Mouse (Mus musculus): Measurements from ENCODE around the gene Hnrnpul2.
"Not testable (repeated sequence)": the region's sequence is repeated elsewhere in the genome, so short reads cannot be mapped to it uniquely, and the experiment has no call there.

Hnrnpul2 gene

DNA sequence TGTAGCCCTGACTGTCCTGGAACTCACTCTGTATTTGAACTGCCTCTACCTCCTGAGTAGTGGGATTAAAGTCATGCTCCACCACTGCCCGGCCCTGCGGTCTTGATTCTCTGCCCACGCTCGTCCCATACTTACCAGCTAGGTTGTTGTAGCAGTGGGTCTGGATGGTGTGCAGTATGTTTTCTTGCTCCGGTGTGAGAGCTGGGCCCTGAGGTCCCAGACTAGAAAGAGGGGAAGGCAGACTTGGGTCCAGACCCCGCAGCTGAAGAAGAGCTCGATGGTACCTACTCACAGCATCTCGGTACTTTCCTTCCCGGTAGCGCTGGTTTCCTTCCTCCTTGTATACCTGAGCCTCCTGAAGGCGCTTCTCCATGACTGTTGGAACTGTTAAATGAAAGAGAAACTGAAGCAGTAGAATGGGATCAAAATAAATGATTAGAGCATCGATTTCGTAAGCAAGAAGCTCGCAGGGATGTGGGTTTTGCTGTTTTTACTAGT, 1.5 kb upstream of the Hnrnpul2 start:
- DNase-seq (ENCODE audit: extremely low read depth, low read depth), result no peak

DNA sequence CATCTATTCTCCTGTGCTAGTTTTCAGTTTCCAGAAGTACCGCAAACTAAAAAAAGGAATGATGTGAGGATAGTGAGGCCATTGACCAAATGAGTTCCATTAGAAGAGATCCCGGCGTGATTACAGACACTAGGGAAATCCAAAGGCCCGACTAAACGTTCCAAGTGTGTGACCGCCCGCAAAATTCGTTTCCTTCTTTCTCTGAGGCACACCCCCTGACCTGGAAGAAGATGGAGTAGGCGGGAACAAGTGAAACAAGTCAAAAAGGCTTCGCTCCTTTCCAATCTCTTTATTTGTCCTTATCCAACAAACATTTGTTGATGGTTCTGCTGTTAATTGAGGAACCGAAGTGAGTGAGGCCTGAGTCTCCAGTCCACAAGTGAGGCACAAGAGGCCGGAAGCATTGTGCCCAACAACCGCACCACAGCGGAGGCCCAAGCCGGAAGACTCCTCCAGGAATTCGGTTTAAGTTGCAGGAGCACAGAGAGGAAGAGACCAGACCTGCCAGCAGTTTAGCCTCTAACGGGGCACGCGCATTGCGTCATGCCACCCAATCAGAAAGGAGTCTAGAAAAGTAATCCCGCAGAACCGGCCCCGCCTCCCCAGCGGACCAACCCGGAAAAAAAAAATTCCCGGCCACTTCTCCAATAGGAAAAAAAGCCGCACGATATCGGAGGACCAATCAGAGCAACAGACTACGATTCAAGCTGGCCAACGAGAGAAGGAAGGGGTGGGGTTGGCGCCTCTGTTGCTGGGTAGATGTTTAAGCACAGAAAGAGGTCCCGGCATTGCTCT, 812 bp upstream of the Hnrnpul2 start, which contains the start of gene Ttc9c:
Ttc9c (minus strand) TSS at position 533 of the 795 bp plus-strand sequence.
- DNase-seq (ENCODE audit: extremely low read depth, low read depth), result peak; percentile 98

DNA sequence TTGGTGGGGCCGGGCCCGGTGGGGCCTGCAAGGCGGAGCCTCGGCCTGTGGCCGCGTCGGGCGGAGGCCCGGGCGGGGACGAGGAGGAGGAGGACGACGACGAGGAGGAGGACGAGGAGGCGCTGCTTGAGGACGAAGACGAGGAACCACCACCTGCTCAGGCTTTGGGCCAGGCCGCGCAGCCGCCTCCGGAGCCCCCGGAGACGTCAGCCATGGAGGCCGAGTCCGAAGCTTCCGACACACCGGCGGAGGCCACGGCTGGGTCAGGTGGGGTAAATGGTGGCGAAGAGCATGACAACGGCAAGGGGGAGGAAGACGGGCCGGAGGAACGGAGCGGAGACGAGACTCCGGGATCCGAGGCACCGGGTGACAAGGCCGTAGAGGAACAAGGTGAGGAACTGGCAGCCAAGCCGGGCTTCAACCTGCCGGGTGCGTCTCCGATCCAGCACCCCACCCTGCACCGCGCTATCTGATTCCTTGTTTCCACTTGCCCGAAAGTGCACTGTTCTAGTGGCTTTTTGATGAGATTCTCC, 680 bp downstream of the Hnrnpul2 start:
- no peak for DNase-seq (ENCODE audit: extremely low read depth, low read depth)

- DNase-seq (ENCODE audit: extremely low read depth, low read depth), result no peak
Observed at GRCm38 (mm10) chr19:8821146-8821545, 1.3 kb downstream of the Hnrnpul2 start.

DNA sequence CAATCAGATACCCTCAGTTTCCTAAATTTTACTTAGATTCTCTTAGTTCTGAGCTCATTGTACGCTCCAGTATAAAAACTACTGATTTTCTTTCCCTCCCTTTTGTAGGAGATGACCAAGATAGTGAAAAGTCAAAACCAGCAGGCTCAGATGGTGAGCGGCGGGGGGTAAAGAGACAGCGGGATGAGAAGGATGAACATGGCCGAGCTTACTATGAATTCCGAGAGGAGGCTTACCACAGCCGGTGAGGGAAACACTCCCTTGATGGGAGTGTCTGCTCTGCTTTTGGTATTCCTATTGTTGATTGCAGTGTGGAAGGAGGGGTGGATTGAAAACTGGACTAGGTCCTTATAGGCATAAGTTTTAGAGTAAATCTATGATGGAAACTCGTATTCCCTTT, 2.9 kb downstream of the Hnrnpul2 start:
- no peak for DNase-seq (ENCODE audit: extremely low read depth, low read depth)

GRCm38 (mm10) chr19:8829660-8830059, 9.8 kb downstream of the Hnrnpul2 start, which contains the start of gene AC129217.1:
AC129217.1 (plus strand) TSS chr19:8829773.
- peak; percentile 63 for DNase-seq (ENCODE audit: extremely low read depth, low read depth)

DNA sequence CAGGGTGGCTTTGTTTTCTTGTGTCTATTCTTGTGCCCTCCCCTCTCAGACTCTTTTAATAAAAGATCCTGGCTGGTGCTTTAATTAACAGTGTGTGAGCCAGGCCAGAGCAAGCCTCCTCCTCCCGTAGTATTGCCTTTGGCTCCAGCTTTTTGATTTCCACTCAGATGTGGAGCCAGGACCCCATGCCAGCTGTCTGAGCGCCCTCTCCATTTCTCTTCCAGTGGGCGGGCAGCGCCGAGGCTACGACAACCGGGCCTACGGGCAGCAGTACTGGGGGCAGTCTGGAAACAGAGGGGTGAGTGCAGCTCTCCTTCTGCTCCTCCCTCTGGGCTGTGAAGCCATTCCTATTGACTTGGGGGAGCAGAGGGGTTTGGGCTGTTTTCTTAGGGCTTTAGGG, 10.9 kb downstream of the Hnrnpul2 start:
- no peak for DNase-seq (ENCODE audit: extremely low read depth, low read depth)

- DNase-seq (ENCODE audit: extremely low read depth, low read depth), result no peak
Observed at GRCm38 (mm10) chr19:8831262-8831661, 11.5 kb downstream of the Hnrnpul2 start.

- no peak for DNase-seq (ENCODE audit: extremely low read depth, low read depth)
Observed at GRCm38 (mm10) chr19:8832971-8833370, 13.2 kb downstream of the Hnrnpul2 start.

DNA sequence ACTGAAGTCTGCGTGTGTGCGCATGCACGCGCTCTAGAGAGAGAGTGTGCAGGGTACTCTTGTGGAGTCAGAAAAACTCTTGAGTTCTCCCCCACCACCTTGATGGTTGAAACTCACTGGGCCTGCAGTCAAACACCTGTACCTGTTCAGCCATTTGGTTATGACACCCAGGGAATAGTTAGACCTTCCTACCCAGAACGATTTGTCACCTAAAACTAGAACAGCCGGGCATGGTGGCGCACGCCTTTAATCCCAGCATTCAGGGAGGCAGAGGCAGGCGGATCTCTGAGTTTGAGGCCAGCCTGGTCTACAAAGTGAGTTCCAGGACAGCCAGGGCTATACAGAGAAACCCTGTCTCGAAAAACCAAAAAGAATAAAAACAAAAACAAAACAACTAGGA, 16.5 kb downstream of the Hnrnpul2 start:
- not testable (repeated sequence) for DNase-seq (ENCODE audit: extremely low read depth, low read depth)

- DNase-seq (ENCODE audit: extremely low read depth, low read depth), result peak; percentile 55
Observed at GRCm38 (mm10) chr19:8837251-8837791, 17.5 kb downstream of the Hnrnpul2 start, which contains the start of gene Bscl2. Bscl2 (plus strand) TSS chr19:8837467.

DNA sequence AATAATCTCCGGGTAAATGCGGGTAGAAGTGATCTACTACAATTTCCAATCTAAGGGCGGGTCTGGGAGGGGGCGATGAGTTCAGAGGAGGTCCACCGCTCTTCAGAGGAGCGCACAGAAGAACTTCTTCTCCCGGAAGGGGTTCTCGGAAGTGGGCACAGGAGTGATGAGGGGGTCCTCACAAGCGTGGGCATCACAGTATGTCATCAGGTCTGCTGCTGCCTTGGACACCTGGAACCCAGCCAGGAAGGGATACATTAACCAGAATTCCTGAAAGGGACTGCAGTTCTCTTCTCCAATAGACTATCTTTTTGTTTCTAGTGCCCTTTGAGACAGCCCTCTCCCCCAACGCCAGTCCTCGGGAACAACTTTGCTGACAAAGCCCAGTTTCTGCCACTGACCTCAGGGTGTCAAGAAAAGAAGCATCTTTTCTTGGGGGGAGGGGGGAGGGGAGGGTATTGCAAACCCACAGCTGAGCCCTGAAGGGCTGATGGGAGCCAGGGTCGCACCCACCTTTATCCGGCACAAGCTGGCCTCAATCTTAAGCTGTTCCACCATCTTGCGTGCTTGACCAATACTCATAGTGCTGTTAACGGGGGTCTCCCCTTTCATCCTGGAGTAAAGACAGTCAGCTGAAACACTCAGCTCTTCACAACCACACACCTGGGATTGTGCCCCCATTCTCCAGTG, 18.4 kb downstream of the Hnrnpul2 start:
- no peak for DNase-seq (ENCODE audit: extremely low read depth, low read depth)

DNA sequence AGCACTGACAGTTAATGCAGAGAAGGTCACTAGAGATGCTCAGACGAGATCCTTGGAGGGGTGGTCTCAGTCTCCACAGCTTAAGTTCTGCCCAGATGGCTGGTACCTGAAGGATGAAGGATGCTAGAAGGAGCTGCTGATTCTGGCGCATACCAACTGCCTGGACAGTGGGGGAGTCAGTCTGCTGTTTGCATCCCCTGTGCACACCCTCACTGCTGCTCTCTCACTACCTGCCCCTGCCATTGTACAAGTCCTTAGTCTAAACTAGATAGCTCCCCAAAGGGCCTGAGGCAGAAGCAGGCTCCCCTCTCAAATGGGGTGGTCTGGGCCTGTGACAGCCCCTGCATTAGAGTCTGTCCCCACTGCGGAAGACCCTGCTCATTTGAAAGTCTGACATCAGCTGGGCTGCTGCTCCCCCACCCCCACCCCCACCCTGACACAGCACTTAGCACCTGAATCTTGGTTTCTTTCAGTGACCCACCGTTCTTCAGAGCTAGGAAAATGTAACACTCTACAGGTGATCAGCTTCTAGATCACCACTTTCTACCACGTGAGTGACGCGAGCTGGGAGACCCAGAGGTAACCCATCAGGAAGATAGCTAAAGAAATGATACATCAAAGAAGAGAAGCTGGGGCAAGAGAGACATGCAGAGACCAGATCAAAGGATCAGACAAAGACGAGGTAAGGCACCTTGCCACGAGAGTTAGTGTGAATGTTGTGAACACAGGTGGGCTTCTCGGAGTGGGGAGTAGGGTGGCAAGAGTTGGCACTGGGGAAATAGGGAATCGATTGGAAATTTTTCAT, 19.5 kb downstream of the Hnrnpul2 start, which contains the start of gene Gng3:
Gng3 (minus strand) TSS at position 92 of the 805 bp plus-strand sequence.
- no peak for DNase-seq (ENCODE audit: extremely low read depth, low read depth)

- DNase-seq (ENCODE audit: extremely low read depth, low read depth), result no peak
Observed at GRCm38 (mm10) chr19:8839908-8840791, 20.3 kb downstream of the Hnrnpul2 start.

DNA sequence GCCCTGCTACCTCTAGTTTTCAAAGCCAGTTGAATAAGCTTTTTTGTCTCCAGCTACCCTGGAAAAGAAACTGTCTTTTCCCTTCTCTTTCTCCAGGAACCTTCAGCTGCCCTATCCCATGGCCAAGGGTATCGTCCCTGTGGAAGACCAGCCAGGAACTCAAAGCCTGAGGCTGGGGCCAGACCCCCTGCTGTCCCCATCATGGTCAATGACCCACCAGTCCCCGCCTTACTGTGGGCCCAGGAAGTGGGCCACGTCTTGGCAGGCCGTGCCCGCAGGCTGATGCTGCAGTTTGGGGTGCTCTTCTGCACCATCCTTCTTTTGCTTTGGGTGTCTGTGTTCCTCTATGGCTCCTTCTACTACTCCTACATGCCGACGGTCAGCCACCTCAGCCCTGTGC, 21.2 kb downstream of the Hnrnpul2 start:
- DNase-seq (ENCODE audit: extremely low read depth, low read depth), result no peak

GRCm38 (mm10) chr19:8842961-8843360, 23.2 kb downstream of the Hnrnpul2 start:
- DNase-seq (ENCODE audit: extremely low read depth, low read depth), result no peak

DNA sequence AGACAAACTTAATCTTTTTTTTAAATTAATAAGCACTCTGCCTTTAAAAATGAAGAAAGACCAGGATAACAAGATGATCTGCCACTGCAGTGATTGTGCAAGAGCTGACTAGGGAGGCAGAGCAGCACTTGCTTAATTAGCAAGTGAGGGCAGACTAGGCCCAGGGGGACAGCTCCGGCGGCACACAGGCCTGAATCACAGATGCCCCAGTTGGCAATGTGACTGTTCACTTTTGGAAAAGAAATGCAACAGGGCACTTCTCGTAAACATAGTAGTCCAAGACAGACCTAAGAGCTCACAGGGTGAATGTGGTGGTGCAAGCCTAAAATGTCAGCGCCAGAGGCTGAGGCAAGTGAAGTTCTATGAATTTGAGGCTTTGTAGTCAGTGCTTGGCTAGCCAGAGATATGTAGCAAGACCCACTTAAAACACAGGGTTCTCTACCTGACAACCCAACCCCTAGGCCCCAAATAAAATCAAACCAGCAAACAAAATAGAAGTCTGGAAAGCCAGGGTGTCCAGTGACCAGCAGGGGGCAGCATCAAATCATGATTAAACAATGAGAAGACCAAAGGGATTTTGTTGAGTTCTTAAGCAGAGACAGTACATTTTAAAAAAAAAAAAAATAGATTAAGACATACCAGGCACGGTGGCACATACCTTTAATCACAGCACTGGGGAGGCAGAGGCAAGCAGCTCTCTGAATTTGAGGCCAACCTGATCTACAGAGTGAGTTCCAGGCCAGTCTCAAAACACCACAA, 24.7 kb downstream of the Hnrnpul2 start:
- DNase-seq (ENCODE audit: extremely low read depth, low read depth), result no peak

GRCm38 (mm10) chr19:8848356-8848755, 28.5 kb downstream of the Hnrnpul2 start:
- DNase-seq (ENCODE audit: extremely low read depth, low read depth), result no peak

- no peak for DNase-seq (ENCODE audit: extremely low read depth, low read depth)
Observed at GRCm38 (mm10) chr19:8850402-8850901, 30.6 kb downstream of the Hnrnpul2 start, which contains the start of gene Lrrn4cl. Lrrn4cl (plus strand) TSS chr19:8850768.
